Mouse (Mus musculus) hindbrain, postnatal 0 days (tissue): ENCODE data around the gene Zbed5. TPM values are rescaled to one million over a fixed set of nuclear protein-coding genes. Genes with fewer than 3 reads are reported as not detected.
"Not testable (repeated sequence)": the region's sequence is repeated elsewhere in the genome, so short reads cannot be mapped to it uniquely, and the experiment has no call there.

Experiments
- ATAC-seq: fragments of 200-750 bp; cut with Nextera tagmentation; 2 replicates; pipeline ENCODE4 v1.8.0; 2017; ENCODE audit warnings: mild to moderate bottlenecking, moderate TSS enrichment, moderate library complexity
- DNase-seq: peaks from one replicate; pipeline ENCODE4 v3.0.0-alpha.2; 2015; ENCODE audit warnings: low spot score
- H3K27ac ChIP-seq: fragments of 300-500 bp; sonication (generic); 2 replicates; pipeline ENCODE4 v1.5.1; 2014; ENCODE audit warnings: mild to moderate bottlenecking
- H3K27me3 ChIP-seq: fragments of 300-500 bp; sonication (generic); 2 replicates; pipeline ENCODE4 v1.6.1; 2014; ENCODE audit warnings: low read length, mixed read lengths; ENCODE audit not compliant: insufficient read depth
- H3K36me3 ChIP-seq: fragments of 300-500 bp; sonication (generic); 2 replicates; pipeline ENCODE4 v1.6.1; 2014; ENCODE audit warnings: low read length, mixed read lengths; ENCODE audit not compliant: insufficient read depth
- H3K4me1 ChIP-seq: fragments of 300-500 bp; sonication (generic); 2 replicates; pipeline ENCODE4 v1.6.1; 2014; ENCODE audit warnings: antibody characterized with exemption, low read length, mixed read lengths; ENCODE audit not compliant: insufficient read depth
- H3K4me2 ChIP-seq: fragments of 300-500 bp; sonication (generic); 2 replicates; pipeline ENCODE4 v1.6.1; 2014; ENCODE audit warnings: low read depth, mild to moderate bottlenecking, low read length, moderate library complexity, mixed read lengths
- H3K4me3 ChIP-seq: fragments of 300-500 bp; sonication (generic); 2 replicates; pipeline ENCODE4 v1.5.1; 2014; ENCODE audit warnings: low read length
- H3K9ac ChIP-seq: fragments of 300-500 bp; sonication (generic); replicated peaks from 2 replicates; pipeline ENCODE4 v1.6.1; 2014; ENCODE audit warnings: mild to moderate bottlenecking, low read length, moderate library complexity, mixed read lengths
- H3K9me3 ChIP-seq: fragments of 300-500 bp; sonication (generic); 2 replicates; pipeline ENCODE4 v1.6.1; 2016; ENCODE audit warnings: low read length, mixed read lengths
- CTCF ChIP-seq: IDR thresholded peaks from 2 replicates; pipeline ENCODE4 v1.5.1; 2016; ENCODE audit warnings: antibody characterized with exemption, control low read depth, low read depth
- WGBS: fragments of 180-500 bp; shearing (Covaris S2); extraction: QIAGEN DNeasy Blood & Tissue Kit; methylation state at CpG from one replicate; pipeline ENCODE4 v1.1.7; 2014; 5-methylcytosine and 5-hydroxymethylcytosine counted together
- polyA plus RNA-seq: library from polyadenylated mRNA; unstranded; fragments of >200 nt; fragmentation: Nextera tagmentation; extraction: Ambion mirVana; gene quantifications from 2 replicates; pipeline ENCODE4 v1.2.1, GENCODE M21; 2015
- total RNA-seq: library from RNA; depleted of rRNA; stranded (reverse); fragments of >200 nt; gene quantifications from 2 replicates; pipeline ENCODE4 v1.2.3, GENCODE M21; 2014

Gene Zbed5
- total and polyA plus RNA-seq, 2 experiments from 2014 or later, result 7.9 to 9.6 TPM

DNA sequence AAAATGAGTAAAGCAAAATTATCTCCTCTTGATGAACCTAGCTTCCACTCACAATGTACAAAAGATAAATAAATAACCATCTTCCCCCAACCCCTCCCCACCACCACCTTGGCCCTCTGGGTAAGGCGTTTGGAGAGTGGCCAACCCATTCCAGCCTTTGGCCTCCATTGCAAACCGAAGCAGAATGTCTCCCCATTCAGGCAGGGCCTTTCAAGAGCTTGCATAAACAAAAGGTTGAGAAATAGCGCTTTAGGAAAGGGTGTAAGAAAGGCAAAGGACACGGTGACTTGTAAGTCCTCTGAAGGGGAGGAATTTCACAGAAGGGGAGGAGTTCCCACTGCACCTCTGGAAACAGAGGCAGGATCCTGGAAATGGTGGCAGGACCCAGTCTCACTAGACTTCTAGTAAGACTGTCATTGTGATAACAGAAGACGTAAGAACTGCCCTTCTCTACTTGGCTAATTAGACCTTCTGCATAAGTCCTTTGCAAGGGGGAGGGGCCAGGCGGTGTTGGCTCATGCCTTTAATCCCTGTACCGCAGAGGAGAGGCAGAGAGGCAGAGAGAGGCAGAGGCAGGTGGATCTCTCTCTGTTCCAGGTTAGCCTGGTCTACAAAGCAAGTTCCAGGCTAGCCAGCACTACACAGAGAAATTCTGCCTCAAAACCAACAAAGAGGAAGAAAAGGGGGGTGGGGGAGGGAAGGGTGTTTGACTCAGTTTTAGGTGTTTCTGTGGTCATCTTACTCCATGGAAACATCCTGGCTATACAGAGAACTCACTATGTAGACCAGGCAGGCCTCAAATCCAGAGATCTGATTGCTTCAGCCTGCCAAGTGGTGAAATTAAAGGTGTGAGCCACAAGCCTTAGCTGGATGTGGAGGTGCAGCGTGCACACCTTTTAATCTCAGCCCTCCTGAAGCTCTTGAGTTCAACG lies 34.7 kb downstream of the Zbed5 start:
- Histone ChIP-seq H3K4me2 (no peak overlapping the region), H3K4me1 (no peaks in the 10 kb centered on the region), H3K27ac (no peak overlapping the region), H3K9ac (no peak overlapping the region), H3K27me3 (no peaks in the 10 kb centered on the region), H3K36me3 (no peaks in the 10 kb centered on the region), H3K4me3 (no peak overlapping the region), H3K9me3 (no peaks in the 10 kb centered on the region)
- no peak for DNase-seq
- no peak for ATAC-seq
- TF ChIP-seq CTCF, result no peak
- 41% methylated on average over 9 of the region's 9 CpGs for WGBS

DNA sequence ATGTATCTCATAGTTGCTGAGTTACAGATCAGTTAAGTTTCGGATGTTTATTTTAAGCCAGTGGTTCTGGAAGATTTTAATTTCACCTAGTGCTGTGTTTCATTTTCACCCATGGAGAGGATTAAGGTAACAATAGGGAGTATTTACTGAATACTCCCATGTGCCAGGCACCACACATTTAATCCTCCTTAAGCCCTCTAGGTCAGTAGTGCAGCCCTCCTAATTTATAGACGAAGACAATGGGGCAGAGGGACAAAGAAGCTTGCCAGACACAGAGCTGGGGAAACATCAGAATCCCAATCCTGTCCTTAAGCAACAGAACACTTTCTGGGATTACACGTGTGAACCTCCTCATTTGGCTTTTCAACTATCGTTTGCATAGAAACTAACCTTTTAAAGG lies 41.4 kb downstream of the Zbed5 start:
- TF ChIP-seq CTCF, result no peak
- Histone ChIP-seq H3K36me3 (no peaks in the 10 kb centered on the region), H3K4me3 (no peak overlapping the region), H3K27me3 (no peaks in the 10 kb centered on the region), H3K27ac (no peak overlapping the region), H3K4me2 (no peak overlapping the region), H3K9me3 (no peaks in the 10 kb centered on the region), H3K9ac (no peak overlapping the region), H3K4me1 (no peaks in the 10 kb centered on the region)
- 43% methylated on average over 4 of the region's 4 CpGs for WGBS
- DNase-seq (no peak), ATAC-seq (no peak)

DNA sequence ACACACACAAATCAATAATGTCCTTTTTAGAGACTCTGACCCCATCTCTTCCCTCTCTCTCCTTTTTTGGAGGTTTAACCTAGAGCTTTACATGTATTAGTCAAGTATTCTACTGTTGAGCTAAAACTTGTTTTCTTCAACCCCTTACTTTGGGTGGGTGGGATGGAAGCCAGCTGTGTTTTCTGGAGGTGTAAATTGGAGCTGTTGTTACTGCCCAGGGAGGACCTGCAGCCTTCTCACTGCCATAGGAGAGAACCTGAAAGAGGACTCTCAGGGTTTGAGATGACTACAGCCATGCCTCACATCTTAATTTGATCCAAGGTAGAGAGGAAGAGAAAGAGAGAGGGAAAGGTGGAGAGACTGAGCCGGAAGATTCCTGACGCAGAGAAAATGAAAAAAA lies 44.8 kb downstream of the Zbed5 start:
- no peak overlapping the region for H3K4me2 ChIP-seq
- H3K9ac ChIP-seq, result no peak overlapping the region
- H3K4me3 ChIP-seq, result no peak overlapping the region
- no peaks in the 10 kb centered on the region for H3K36me3 ChIP-seq
- ATAC-seq (no peak), DNase-seq (no peak)
- no peaks in the 10 kb centered on the region for H3K27me3 ChIP-seq
- H3K27ac ChIP-seq, result no peak overlapping the region
- TF ChIP-seq CTCF, result no peak
- no peaks in the 10 kb centered on the region for H3K9me3 ChIP-seq
- H3K4me1 ChIP-seq, result 0 out of 2 replicates have a peak, but pooled peaks cover 4% of the 10 kb centered on the region
- WGBS, result 69% methylated on average over 2 of the region's 2 CpGs

DNA sequence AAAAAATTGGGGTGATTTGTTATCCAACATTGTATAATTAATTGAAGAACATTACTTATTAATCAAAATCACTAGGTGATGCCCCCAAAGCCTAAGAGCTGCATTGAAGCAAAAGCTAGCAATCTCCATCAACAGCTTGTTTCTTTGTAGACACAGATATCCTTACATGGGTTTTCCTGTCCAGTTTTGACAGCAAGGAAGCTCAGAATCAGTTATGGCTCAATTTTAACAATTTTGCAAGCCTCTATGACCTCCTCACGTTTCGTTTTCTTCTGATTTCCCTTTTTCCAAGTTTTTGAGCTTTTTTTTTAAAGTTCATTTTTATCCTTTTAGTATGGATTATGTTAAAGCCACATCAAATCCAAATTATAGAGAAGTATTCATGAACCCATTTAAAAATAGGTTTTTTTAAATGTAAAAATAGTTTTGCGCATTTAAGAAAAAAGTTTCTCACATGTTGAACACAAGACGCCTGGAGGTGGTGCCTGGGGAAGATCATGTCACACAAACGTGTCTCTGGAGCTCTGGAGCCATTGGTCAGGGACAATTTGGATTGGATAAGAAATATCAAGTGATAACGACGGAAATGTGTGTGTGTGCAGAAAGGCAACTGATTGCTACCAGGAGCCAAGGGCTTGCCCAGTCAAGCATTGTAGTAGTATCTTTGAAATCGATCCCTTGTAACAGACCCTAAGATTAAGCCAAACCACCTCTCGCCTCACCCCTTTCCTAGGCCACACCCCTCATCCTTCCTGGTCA lies 45.4 kb downstream of the Zbed5 start:
- no peak; the same call in 1 of the 2 replicates for ATAC-seq
- WGBS, result 8% methylated on average over 9 of the region's 9 CpGs

DNA sequence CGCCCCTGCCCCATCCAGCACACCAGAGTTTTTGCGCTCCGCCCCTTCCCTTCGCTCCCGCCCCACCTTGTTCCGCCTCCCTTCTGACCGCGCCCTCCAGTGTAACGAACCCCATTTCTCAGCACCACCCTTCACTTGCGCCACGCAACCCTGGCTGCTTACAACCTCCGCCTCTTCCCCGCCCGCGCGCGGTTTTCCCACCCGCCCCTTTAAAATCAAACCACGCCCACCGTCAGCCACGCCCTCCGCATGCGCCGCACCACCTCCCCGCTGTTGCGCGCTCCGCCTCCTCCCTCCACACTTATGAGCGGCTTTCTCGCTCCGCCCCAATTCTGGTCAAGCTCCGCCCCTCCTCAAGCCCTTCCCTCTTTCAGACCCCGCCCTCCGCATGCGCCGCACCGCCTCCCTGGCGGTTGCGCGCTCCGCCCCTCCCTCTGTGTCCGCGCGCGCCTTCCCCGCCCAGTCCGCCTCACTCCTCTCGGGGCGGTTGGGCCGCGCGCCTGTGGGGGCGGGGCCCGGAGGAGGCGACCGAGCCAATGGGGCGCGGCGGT lies 46.0 kb downstream of the Zbed5 start, which contains the start of gene Vkorc1l1:
Gene Vkorc1l1, plus strand, starts transcription at position 476 of the 551 bp plus-strand sequence.
- Histone ChIP-seq H3K27ac (peak within 1 kb of the TSS; percentile 70), H3K4me2 (peak within 1 kb of the TSS; percentile 81), H3K4me3 (peak within 1 kb of the TSS; percentile 86), H3K4me1 (0 out of 2 replicates have a peak, but pooled peaks cover 4% of the 10 kb centered on the region), H3K27me3 (no peaks in the 10 kb centered on the region), H3K9me3 (no peaks in the 10 kb centered on the region), H3K36me3 (no peaks in the 10 kb centered on the region), H3K9ac (peak within 1 kb of the TSS; percentile 79)
- DNase-seq (peak; percentile 99), ATAC-seq (peak; percentile 97)
- no peak for TF ChIP-seq CTCF
- 1% methylated on average over 56 of the region's 59 CpGs for WGBS

More for the DNA sequence above, 45.4 kb downstream of the Zbed5 start:
- no peaks in the 10 kb centered on the region for H3K27me3 ChIP-seq
- no peak for DNase-seq
- no peaks in the 10 kb centered on the region for H3K9me3 ChIP-seq
- H3K4me2 ChIP-seq, result peak overlapping the region; percentile 52
- H3K27ac ChIP-seq, result peak overlapping the region; percentile 65
- H3K36me3 ChIP-seq, result no peaks in the 10 kb centered on the region
- peak overlapping the region; percentile 19; the same call in 1 of the 2 replicates for H3K9ac ChIP-seq
- H3K4me3 ChIP-seq, result peak overlapping the region; percentile 86
- H3K4me1 ChIP-seq, result 0 out of 2 replicates have a peak, but pooled peaks cover 4% of the 10 kb centered on the region
- no peak for TF ChIP-seq CTCF

DNA sequence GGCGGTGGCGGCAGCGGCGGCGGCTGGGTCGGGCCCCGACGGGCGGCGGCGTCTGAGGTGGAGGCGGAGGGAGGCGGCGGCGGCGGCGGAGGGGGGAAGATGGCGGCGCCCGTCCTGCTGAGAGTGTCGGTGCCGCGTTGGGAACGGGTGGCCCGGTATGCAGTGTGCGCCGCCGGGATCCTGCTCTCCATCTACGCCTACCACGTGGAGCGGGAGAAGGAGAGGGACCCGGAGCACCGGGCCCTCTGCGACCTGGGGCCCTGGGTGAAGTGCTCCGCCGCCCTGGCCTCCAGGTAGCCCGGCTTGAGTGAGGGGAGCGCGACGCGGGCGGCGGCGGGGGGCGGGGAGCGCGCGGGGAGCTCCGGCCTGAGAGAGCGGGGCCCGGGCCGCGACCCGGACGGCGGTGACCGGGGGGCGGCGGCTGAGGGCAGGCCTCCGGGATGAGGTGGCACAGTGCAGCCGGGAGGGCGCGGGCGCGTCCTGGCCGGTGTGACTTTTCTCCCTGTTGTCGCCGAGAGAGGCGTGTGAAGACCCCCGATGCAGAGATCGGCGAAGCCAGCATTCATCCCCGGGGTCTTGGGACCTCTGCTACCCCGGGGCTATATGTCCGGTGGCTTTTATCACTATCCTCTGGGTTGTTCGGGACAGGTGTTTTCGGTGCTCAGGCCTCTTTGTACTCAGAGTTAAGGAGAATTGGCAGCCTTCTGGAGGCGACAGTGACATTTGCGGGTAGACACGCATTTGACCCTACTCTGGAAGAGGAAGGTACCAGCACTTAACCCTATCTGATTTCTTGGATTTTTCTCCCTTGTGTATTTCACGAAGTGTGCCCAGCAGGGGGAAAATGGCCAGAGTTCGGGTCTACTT lies 46.8 kb downstream of the Zbed5 start:
- under 1% methylated on average over 45 of the region's 82 CpGs for WGBS
- H3K4me3 ChIP-seq, result peak overlapping the region; percentile 86
- H3K36me3 ChIP-seq, H3K4me1 ChIP-seq, H3K9me3 ChIP-seq, H3K27me3 ChIP-seq: not testable (repeated sequence)
- peak; percentile 31 for DNase-seq
- H3K27ac ChIP-seq, result peak overlapping the region; percentile 70; the same call in 1 of the 2 replicates
- H3K9ac ChIP-seq, result peak overlapping the region; percentile 79
- peak overlapping the region; percentile 81 for H3K4me2 ChIP-seq
- ATAC-seq, result peak; percentile 53
